Mouse (Mus musculus) testis, adult 2 months (tissue): Measurements from ENCODE around the gene Actg1.

Experiments
- CTCF ChIP-seq: fragments of 200-500 bp; IDR thresholded peaks from 2 replicates; pipeline ENCODE4 v1.5.1; 2012; ENCODE audit warnings: low read depth, mild to moderate bottlenecking, inconsistent platforms, low read length, moderate library complexity; ENCODE audit not compliant: control insufficient read depth, insufficient read depth, insufficient replicate concordance
- POLR2A ChIP-seq: fragments of 200-500 bp; IDR thresholded peaks from 2 replicates; pipeline ENCODE4 v1.6.1; 2012; ENCODE audit warnings: low read depth, mild to moderate bottlenecking, inconsistent platforms, low read length, moderate library complexity; ENCODE audit not compliant: control insufficient read depth

GRCm38 (mm10) chr11:120313906-120314685 is 34.2 kb downstream of the Actg1 start:
- TF ChIP-seq CTCF (no peak), POLR2A (no peak)
